Mouse (Mus musculus): ENCODE data around the gene Gga3.

Gene Gga3

DNA sequence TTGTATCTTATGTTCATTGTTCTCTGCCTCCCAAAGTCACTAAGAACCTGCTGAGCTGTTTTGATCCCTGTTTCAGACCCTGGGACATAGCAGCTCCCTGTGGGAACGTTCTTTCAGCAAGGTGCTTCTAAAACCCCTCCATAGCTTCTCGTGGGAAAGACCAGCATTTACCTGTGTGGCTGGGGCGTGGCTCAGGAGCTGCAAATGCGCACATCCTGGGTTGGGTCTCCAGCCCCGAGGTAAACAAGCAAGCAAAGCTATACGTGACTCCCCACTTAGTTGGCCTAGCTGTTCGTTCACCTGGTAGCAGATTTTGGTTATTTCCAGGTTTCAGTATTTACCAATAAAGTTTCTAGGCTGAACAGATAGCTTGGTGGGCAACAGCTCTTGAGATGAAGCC is 28.4 kb upstream of the Gga3 start:
- in situ Hi-C loops (cut with MboI, MseI) = loop anchor here (25.0 kb wide), 1 partner anchor 780 kb away; the partner anchor contains the start of gene Rnf157

DNA sequence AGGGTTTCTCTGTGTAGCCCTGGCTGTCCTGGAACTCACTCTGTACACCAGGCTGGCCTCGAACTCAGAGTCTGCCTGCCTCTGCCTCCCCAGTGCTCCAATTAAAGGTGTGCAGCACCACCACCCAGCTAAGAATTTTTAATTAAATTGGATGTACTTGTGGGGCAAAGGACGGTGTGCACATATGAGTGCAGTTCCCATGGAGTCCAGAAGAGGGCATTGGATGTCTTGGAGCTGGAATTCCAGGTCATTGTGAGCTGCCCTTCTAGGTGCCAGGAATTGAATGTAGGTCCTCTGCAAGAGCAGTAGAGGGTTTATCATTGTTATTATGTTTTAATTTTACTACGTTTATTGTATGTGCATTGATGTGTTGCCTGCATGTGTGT is 27.6 kb upstream of the Gga3 start:
- in situ Hi-C loops (cut with MboI, MseI) = loop anchor here (25.0 kb wide), 1 partner anchor 781 kb away; the partner anchor contains the start of gene Rnf157

DNA sequence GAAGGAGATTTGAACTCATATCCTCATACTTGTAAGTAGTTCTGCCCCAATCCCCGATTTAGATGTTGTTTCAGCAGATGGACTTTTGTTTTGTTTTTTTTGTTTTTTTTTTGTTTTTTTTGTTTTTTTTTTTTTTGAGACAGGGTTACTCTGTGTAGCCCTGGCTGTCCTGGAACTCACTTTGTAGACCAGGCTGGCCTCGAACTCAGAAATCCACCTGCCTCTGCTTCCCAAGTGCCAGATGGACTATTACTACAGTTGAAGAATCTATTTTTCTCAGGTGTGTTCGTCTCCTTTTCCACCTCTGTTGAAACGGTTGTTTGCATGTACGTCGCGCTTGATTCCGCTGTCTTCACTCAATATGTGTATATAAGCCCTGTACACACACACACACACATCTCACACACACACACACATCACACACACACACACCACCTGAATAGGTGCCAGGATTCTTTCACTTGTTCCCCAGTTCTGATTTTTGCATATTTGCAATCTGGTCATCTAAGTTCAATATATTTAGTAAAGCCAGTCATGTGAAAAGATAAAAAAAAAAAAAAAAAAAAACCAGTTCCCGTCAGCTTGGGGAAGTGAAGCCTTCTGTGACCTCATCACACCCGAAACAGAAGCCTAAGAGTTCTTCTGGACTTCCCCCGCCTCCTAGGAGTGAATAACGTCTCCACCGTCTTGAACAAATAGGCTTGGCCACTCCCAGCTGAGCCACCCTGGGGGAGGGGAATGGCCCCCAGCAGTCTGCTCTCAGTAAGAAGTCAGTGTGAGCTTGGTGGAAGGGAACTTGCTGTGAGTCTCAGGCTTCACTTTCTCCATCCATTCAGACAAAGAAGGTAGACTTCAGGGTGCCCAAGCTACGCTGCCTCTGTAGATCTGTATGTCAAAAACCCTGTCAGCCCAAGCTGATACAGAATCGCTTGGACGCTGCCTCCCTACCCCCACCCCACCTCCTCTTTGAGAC is 27.0 kb upstream of the Gga3 start:
- in situ Hi-C loops (cut with MboI, MseI) = loop anchor here (25.0 kb wide), 1 partner anchor 781 kb away; the partner anchor contains the start of gene Rnf157

- in situ Hi-C loops (cut with MboI, MseI) = loop anchor here (25.0 kb wide), 1 partner anchor 782 kb away; the partner anchor contains the start of gene Rnf157
Measured at GRCm38 (mm10) chr11:115629734-115630531, 26.1 kb upstream of the Gga3 start.

- in situ Hi-C loops (cut with MboI, MseI) = loop anchor here (25.0 kb wide), 1 partner anchor 784 kb away; the partner anchor contains the start of gene Rnf157
Measured at GRCm38 (mm10) chr11:115628465-115629101, 24.7 kb upstream of the Gga3 start.

DNA sequence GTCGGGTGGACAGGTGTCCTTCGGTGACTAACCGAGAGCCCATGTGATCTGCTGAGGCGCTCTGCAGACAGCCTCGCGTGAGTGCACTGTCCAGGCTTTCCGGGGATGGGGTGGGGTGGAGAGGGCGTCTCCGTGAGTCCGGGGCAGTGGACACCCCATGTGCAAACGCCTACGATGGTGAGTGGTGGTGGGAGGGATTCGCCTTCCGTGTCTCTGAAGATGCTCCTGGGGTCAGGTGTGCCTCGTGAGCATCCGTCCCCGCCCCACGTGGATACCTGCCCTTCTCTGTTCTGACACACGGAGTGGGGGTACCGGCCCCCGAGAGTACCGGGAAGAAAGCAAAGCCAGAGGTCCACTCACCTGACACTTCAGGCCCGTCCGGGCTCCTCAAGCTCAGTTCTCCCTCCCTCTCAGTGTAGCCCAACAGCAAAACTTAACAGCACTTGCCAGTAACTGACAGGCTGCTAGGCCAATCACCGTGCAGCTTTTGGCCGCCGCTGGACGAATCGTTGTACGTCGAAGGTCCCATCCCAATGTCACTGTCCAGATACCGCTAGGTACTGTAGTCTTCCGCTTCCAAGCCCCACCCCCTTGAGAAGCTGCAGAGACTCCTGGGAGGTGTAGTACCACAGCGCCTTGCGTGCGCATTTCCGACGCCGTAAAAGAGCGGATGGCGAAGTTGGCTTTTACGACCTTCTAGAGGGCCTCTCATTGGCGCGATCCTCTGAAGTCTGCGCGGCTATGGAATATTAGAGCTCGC is 24.0 kb upstream of the Gga3 start, which contains the start of gene Slc25a19:
TSS of gene Slc25a19 (minus strand) at position 591 of the 760 bp plus-strand sequence.
- in situ Hi-C loops (cut with MboI, MseI) = loop anchor here (25.0 kb wide), 1 partner anchor 784 kb away; the partner anchor contains the start of gene Rnf157

GRCm38 (mm10) chr11:115626824-115627616 is 23.2 kb upstream of the Gga3 start:
- in situ Hi-C loops (cut with MboI, MseI) = loop anchor here (25.0 kb wide), 1 partner anchor 785 kb away; the partner anchor contains the start of gene Rnf157

DNA sequence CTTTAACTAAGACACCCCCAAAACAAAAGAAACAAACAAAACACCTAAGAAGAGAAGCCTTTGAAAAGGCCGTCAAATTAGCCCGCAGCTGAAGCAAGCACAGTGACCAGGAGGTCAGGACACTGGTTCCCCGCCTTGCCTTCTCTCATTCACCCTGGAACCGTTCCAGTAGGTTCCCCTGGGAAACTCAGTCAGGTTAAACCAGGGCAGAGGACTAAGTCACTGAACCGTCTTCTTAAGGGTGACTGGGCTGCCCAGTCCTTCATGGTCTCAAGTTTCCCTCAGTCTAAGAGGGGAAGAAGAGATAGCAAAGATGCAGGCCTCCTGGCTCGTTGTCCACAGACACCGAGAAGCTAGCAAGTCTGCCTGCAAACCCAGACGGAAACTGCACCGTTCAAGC is 22.0 kb upstream of the Gga3 start:
- in situ Hi-C loops (cut with MboI, MseI) = loop anchor here (25.0 kb wide), 1 partner anchor 786 kb away; the partner anchor contains the start of gene Rnf157

DNA sequence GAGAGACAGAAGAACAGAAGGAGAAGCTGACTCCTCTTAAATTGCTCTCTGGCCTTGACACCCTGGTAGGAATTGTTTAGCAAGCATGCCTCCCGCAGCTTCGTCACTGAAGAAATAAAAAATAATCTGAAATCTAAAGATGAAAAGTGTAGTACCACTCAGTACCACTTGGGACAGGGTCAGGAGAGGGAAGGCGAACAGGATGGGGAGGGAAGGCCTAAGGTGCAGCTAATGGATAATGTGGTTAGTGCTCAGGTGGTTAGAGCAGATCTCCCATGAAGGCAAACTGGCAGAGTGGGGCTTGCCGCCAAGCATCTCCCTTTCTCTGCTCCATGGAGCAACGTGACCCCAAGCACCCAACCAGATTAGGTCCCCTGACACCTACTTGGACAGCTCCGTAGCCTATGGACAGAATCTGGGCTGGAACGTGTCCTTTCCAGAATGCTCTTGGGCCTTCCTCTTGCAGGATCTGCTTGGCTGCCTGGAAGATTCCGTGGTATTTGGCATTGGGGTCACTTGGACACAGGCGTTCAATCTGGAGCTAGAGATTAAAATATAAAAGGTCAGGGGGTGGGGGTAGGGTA is 19.7 kb upstream of the Gga3 start:
- in situ Hi-C loops (cut with MboI, MseI) = no loop called here

- in situ Hi-C loops (cut with MboI, MseI) = no loop called here
Measured at GRCm38 (mm10) chr11:115619949-115620348, 16.1 kb upstream of the Gga3 start.

- in situ Hi-C loops (cut with MboI, MseI) = no loop called here
Measured at GRCm38 (mm10) chr11:115618732-115619516, 15.1 kb upstream of the Gga3 start.

DNA sequence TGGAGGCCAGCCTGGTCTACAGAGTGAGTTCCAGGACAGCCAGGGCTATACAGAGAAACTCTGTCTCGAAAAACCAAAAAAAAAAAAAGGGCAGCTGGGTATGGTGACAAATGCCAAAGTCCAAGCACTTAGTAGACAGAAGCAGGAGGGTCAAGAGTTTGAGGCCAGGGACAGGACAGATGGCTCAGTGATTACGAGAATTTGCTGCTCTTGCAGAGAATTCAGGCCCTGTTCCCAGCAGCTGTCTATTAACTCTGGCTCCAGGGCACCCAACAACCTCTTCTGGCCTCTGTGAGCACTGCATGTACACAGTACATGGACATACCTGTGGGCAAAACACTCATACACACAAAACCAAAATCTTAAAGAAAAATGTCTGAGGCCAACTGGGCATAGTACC is 14.2 kb upstream of the Gga3 start:
- in situ Hi-C loops (cut with MboI, MseI) = no loop called here

GRCm38 (mm10) chr11:115616893-115617292 is 13.0 kb upstream of the Gga3 start:
- in situ Hi-C loops (cut with MboI, MseI) = no loop called here

- in situ Hi-C loops (cut with MboI, MseI) = no loop called here
Measured at GRCm38 (mm10) chr11:115616371-115616770, 12.5 kb upstream of the Gga3 start.

GRCm38 (mm10) chr11:115615875-115616274 is 12.0 kb upstream of the Gga3 start:
- in situ Hi-C loops (cut with MboI, MseI) = no loop called here

GRCm38 (mm10) chr11:115615108-115615825 is 11.4 kb upstream of the Gga3 start:
- in situ Hi-C loops (cut with MboI, MseI) = no loop called here

DNA sequence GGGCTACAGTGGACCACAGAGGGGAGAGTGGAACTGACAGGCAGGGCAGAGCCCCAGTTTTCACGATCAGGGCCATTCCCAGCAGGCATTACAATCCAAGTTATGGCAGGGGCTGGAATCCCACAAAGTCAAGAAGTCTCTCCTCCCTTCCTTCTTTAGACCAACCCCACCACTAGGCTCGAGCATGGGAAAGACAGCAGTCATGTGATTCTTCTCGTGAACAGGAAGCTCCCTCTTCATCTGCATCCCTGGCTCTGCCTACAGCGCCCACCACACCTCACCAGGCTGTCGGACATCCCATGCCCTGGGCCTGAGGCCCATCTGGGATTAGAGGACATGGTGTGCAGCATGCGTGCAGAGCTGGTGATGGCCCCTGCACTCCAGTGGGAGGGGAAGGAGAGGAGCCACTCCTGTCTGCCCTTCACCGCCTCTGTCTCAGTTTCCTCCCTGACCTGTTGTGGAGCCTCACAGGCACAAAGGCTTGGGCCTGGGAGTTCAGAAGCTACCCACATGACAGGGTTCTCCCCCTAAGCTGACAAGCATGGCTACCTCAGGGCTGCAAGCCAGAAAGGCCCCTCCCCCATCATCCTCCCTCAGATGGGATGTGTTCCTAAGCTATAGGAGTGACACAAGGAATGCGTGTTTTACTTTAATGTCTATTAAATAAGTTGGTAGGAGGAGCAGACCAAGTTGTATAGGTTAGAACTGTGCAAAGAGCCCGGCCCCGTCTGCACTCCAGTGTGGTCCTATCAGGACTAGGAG is 10.7 kb upstream of the Gga3 start:
- in situ Hi-C loops (cut with MboI, MseI) = no loop called here
